Mouse (Mus musculus): ENCODE data around the gene 9030612E09Rik. TPM values are rescaled to one million over a fixed set of nuclear protein-coding genes. Genes with fewer than 3 reads are reported as not detected.
A peak's percentile ranks its signal among the peaks of the same experiment; 100 is the strongest.

9030612E09Rik gene
- polyA plus RNA-seq, 2 experiments = not detected

GRCm38 (mm10) chr10:43172066-43172465, 2.4 kb upstream of the 9030612E09Rik start:
- Histone ChIP-seq H3K9ac (replicated peaks) (no peak overlapping the region), H3K36me3 (replicated peaks; ENCODE audit: control insufficient read depth, insufficient read depth, low read depth) (no peaks in the 10 kb centered on the region), H3K27ac (no peak overlapping the region), H3K9me3 (ENCODE audit: control insufficient read depth, low read length) (no peaks in the 10 kb centered on the region), H3K4me2 (ENCODE audit: low read depth) (no peak overlapping the region), H3K27me3 (ENCODE audit: control insufficient read depth, insufficient read depth, low read length) (peaks cover 66% of the 10 kb centered on the region), H3K4me1 (replicated peaks; ENCODE audit: control insufficient read depth in 2 of 2, insufficient read depth in 2 of 2, low read length in 1 of 2) (no peaks in the 10 kb centered on the region), H3K4me3 (ENCODE audit: insufficient read depth in 1 of 2, low read depth in 2 of 2, low read length in 2 of 2) (no peak overlapping the region)
- TF ChIP-seq EP300 (IDR thresholded peaks at IDR 0.05; ENCODE audit: low read depth) (no peak), CTCF (IDR thresholded peaks at IDR 0.05; ENCODE audit: low read depth) (no peak)
- no peak for DNase-seq (ENCODE audit: low read depth in 3 of 3, low spot score in 3 of 3)
- ATAC-seq (ENCODE audit: insufficient read depth) = no peak
- WGBS (ENCODE audit: insufficient replicate concordance) = 8% methylated on average over 7 of the region's 7 CpGs

- H3K9ac ChIP-seq (replicated peaks) = no peak overlapping the region
- no peak for ATAC-seq (ENCODE audit: insufficient read depth)
- H3K4me2 ChIP-seq (ENCODE audit: low read depth) = no peak overlapping the region
- no peak overlapping the region for H3K27ac ChIP-seq
- no peak overlapping the region; a peak in 1 of 4 replicates for H3K4me3 ChIP-seq (ENCODE audit: insufficient read depth in 1 of 2, low read depth in 2 of 2, low read length in 2 of 2)
- WGBS (ENCODE audit: insufficient replicate concordance) = 9% methylated on average over 8 of the region's 8 CpGs
- DNase-seq (ENCODE audit: low read depth in 3 of 3, low spot score in 3 of 3) = no peak
- H3K27me3 ChIP-seq (ENCODE audit: control insufficient read depth, insufficient read depth, low read length) = peaks cover 68% of the 10 kb centered on the region
- no peaks in the 10 kb centered on the region for H3K4me1 ChIP-seq (replicated peaks; ENCODE audit: control insufficient read depth in 2 of 2, insufficient read depth in 2 of 2, low read length in 1 of 2)
- TF ChIP-seq EP300 (IDR thresholded peaks at IDR 0.05; ENCODE audit: low read depth) = no peak
- H3K36me3 ChIP-seq (replicated peaks; ENCODE audit: control insufficient read depth, insufficient read depth, low read depth) = no peaks in the 10 kb centered on the region
- no peaks in the 10 kb centered on the region for H3K9me3 ChIP-seq (ENCODE audit: control insufficient read depth, low read length)
These were observed 1.9 kb upstream of the 9030612E09Rik start for GRCm38 (mm10) chr10:43172554-43172953.

- no peak overlapping the region for H3K9ac ChIP-seq (replicated peaks)
- peak overlapping the region; percentile 61 for H3K4me2 ChIP-seq (ENCODE audit: low read depth)
- H3K36me3 ChIP-seq (replicated peaks; ENCODE audit: control insufficient read depth, insufficient read depth, low read depth) = no peaks in the 10 kb centered on the region
- no peaks in the 10 kb centered on the region for H3K9me3 ChIP-seq (ENCODE audit: control insufficient read depth, low read length)
- no peak overlapping the region for H3K27ac ChIP-seq
- peaks cover 73% of the 10 kb centered on the region for H3K27me3 ChIP-seq (ENCODE audit: control insufficient read depth, insufficient read depth, low read length)
- H3K4me1 ChIP-seq (replicated peaks; ENCODE audit: control insufficient read depth in 2 of 2, insufficient read depth in 2 of 2, low read length in 1 of 2) = no peaks in the 10 kb centered on the region
- DNase-seq (ENCODE audit: low read depth in 3 of 3, low spot score in 3 of 3) (no peak), ATAC-seq (ENCODE audit: insufficient read depth) (no peak)
- TF ChIP-seq CTCF (IDR thresholded peaks at IDR 0.05; ENCODE audit: low read depth) (no peak), EP300 (IDR thresholded peaks at IDR 0.05; ENCODE audit: low read depth) (no peak)
- WGBS (ENCODE audit: insufficient replicate concordance) = under 1% methylated on average over 53 of the region's 53 CpGs
- peak overlapping the region; percentile 2 to 47; a peak in 3 of 4 replicates for H3K4me3 ChIP-seq (ENCODE audit: insufficient read depth in 1 of 2, low read depth in 2 of 2, low read length in 2 of 2)
These were observed 1.2 kb upstream of the 9030612E09Rik start for GRCm38 (mm10) chr10:43173141-43173827.

- Histone ChIP-seq H3K4me2 (ENCODE audit: low read depth) (peak overlapping the region; percentile 61), H3K27ac (no peak overlapping the region), H3K4me3 (ENCODE audit: insufficient read depth in 1 of 2, low read depth in 2 of 2, low read length in 2 of 2) (peak overlapping the region; percentile 6 to 47), H3K4me1 (replicated peaks; ENCODE audit: control insufficient read depth in 2 of 2, insufficient read depth in 2 of 2, low read length in 1 of 2) (no peaks in the 10 kb centered on the region), H3K9me3 (ENCODE audit: control insufficient read depth, low read length) (no peaks in the 10 kb centered on the region), H3K27me3 (ENCODE audit: control insufficient read depth, insufficient read depth, low read length) (peaks cover 73% of the 10 kb centered on the region), H3K36me3 (replicated peaks; ENCODE audit: control insufficient read depth, insufficient read depth, low read depth) (no peaks in the 10 kb centered on the region), H3K9ac (replicated peaks) (no peak overlapping the region)
- DNase-seq (ENCODE audit: low read depth in 3 of 3, low spot score in 3 of 3) = no peak
- TF ChIP-seq EP300 (IDR thresholded peaks at IDR 0.05; ENCODE audit: low read depth) = no peak
- TF ChIP-seq CTCF (IDR thresholded peaks at IDR 0.05; ENCODE audit: low read depth) = no peak
- ATAC-seq (ENCODE audit: insufficient read depth) = no peak
- under 1% methylated on average over 30 of the region's 38 CpGs for WGBS (ENCODE audit: insufficient replicate concordance)
These were observed 627 bp upstream of the 9030612E09Rik start for GRCm38 (mm10) chr10:43173828-43174325.

GRCm38 (mm10) chr10:43175156-43175601, 675 bp downstream of the 9030612E09Rik start:
- H3K9ac ChIP-seq (replicated peaks) = no peak overlapping the region
- H3K4me2 ChIP-seq (ENCODE audit: low read depth) = peak overlapping the region; percentile 61; the same call in 1 of the 2 replicates
- H3K4me1 ChIP-seq (replicated peaks; ENCODE audit: control insufficient read depth in 2 of 2, insufficient read depth in 2 of 2, low read length in 1 of 2) = no peaks in the 10 kb centered on the region
- H3K27me3 ChIP-seq (ENCODE audit: control insufficient read depth, insufficient read depth, low read length) = peaks cover 73% of the 10 kb centered on the region
- peak overlapping the region in 1 of 2 experiments; percentile 47; a peak in 2 of 4 replicates for H3K4me3 ChIP-seq (ENCODE audit: insufficient read depth in 1 of 2, low read depth in 2 of 2, low read length in 2 of 2)
- H3K27ac ChIP-seq = no peak overlapping the region
- WGBS (ENCODE audit: insufficient replicate concordance) = 2% methylated on average over 18 of the region's 18 CpGs
- ATAC-seq (ENCODE audit: insufficient read depth) = no peak
- H3K9me3 ChIP-seq (ENCODE audit: control insufficient read depth, low read length) = no peaks in the 10 kb centered on the region
- DNase-seq (ENCODE audit: low read depth in 3 of 3, low spot score in 3 of 3) = no peak
- TF ChIP-seq EP300 (IDR thresholded peaks at IDR 0.05; ENCODE audit: low read depth) = no peak
- TF ChIP-seq CTCF (IDR thresholded peaks at IDR 0.05; ENCODE audit: low read depth) = no peak
- no peaks in the 10 kb centered on the region for H3K36me3 ChIP-seq (replicated peaks; ENCODE audit: control insufficient read depth, insufficient read depth, low read depth)

Measured in liver, embryonic 14.5 days (tissue).